Mouse (Mus musculus) MEL (cell line): ENCODE measurements around the gene Mef2b. TPM values are rescaled to one million over a fixed set of nuclear protein-coding genes. Genes with fewer than 3 reads are reported as not detected.

Experiments
- DNase-seq: peaks from one replicate; pipeline ENCODE4 v3.0.0; 2011; ENCODE audit warnings: low read depth, low spot score
- H3K27ac ChIP-seq: 2 replicates; pipeline ENCODE4 v1.5.1; 2012; ENCODE audit warnings: low read depth, mild to moderate bottlenecking, control low read depth, low read length, moderate library complexity; ENCODE audit not compliant: control insufficient read depth
- H3K27me3 ChIP-seq, 2 experiments: fragments of 150-350 bp in 1 of 2; sonication (generic) in 1 of 2; 2 replicates each; pipeline ENCODE4 v1.6.1; 2012; ENCODE audit warnings: low read length in 2 of 2, mild to moderate bottlenecking in 2 of 2, improper control_type of control experiment in 1 of 2, moderate library complexity in 1 of 2; ENCODE audit not compliant: insufficient read depth in 2 of 2, control insufficient read depth in 1 of 2
- H3K36me3 ChIP-seq, 2 experiments: 2 replicates each; pipeline ENCODE4 v1.6.1; 2012 to 2014; ENCODE audit warnings: low read length in 2 of 2, improper control_type of control experiment in 1 of 2, inconsistent platforms in 1 of 2, mild to moderate bottlenecking in 1 of 2; ENCODE audit not compliant: insufficient read depth in 2 of 2, control insufficient read depth in 1 of 2
- H3K4me1 ChIP-seq, 2 experiments: fragments of 150-350 bp in 1 of 2; sonication (generic) in 1 of 2; 2 replicates each; pipeline ENCODE4 v1.6.1; 2012; ENCODE audit warnings: low read length in 2 of 2, improper control_type of control experiment in 1 of 2, mild to moderate bottlenecking in 1 of 2; ENCODE audit not compliant: insufficient read depth in 2 of 2, control insufficient read depth in 1 of 2
- H3K4me3 ChIP-seq, 2 experiments: fragments of 150-350 bp in 1 of 2; sonication (generic) in 1 of 2; 2 replicates each; pipeline ENCODE4 v1.5.1; 2012; ENCODE audit warnings: low read depth in 2 of 2, low read length in 2 of 2, mild to moderate bottlenecking in 2 of 2, moderate library complexity in 2 of 2, control low read depth in 1 of 2, improper control_type of control experiment in 1 of 2; ENCODE audit not compliant: control insufficient read depth in 1 of 2, insufficient read depth in 1 of 2
- H3K79me2 ChIP-seq: 2 replicates; pipeline ENCODE4 v1.6.1; 2012; ENCODE audit warnings: mild to moderate bottlenecking, low read length, moderate library complexity; ENCODE audit not compliant: control insufficient read depth, poor library complexity, insufficient read depth
- H3K9ac ChIP-seq: 2 replicates; pipeline ENCODE4 v1.6.1; 2012; ENCODE audit warnings: low read depth, mild to moderate bottlenecking, control low read depth, low read length, moderate library complexity; ENCODE audit not compliant: control insufficient read depth, poor library complexity, severe bottlenecking
- H3K9me3 ChIP-seq: fragments of 150-350 bp; sonication (generic); replicated peaks from 2 replicates; pipeline ENCODE4 v1.6.1; 2012; ENCODE audit warnings: mild to moderate bottlenecking, low read length, improper control_type of control experiment, moderate library complexity; ENCODE audit not compliant: insufficient read depth
- BHLHE40 ChIP-seq: IDR thresholded peaks from 2 replicates; pipeline ENCODE4 v1.6.1; 2012; ENCODE audit warnings: low read depth, mild to moderate bottlenecking, inconsistent platforms, low read length, improper control_type of control experiment, borderline replicate concordance
- CHD1 ChIP-seq: IDR thresholded peaks from 2 replicates; pipeline ENCODE4 v1.6.1; 2012; ENCODE audit warnings: low read depth, mild to moderate bottlenecking, inconsistent platforms, low read length, improper control_type of control experiment
- CHD2 ChIP-seq: IDR thresholded peaks from 2 replicates; pipeline ENCODE4 v1.6.1; 2011; ENCODE audit warnings: low read length, improper control_type of control experiment
- CTCF ChIP-seq, 3 experiments: IDR thresholded peaks in 2 of 3; conservative IDR thresholded peaks in 1 of 3; 2 replicates each; pipeline ENCODE4 v1.5.1; 2011 to 2012; ENCODE audit warnings: low read length in 3 of 3, low read depth in 2 of 3, mild to moderate bottlenecking in 2 of 3, improper control_type of control experiment in 1 of 3, inconsistent platforms in 1 of 3, mixed read lengths in 1 of 3, moderate library complexity in 1 of 3; ENCODE audit not compliant: control insufficient read depth in 1 of 3, insufficient read depth in 1 of 3, poor library complexity in 1 of 3, severe bottlenecking in 1 of 3
- E2F4 ChIP-seq: IDR thresholded peaks from 2 replicates; pipeline ENCODE4 v1.6.1; 2011; ENCODE audit warnings: low read depth, low read length, improper control_type of control experiment, borderline replicate concordance
- ELF1 ChIP-seq: IDR thresholded peaks from 2 replicates; pipeline ENCODE4 v1.6.1; 2014; ENCODE audit warnings: low read depth, mild to moderate bottlenecking, inconsistent platforms, low read length, improper control_type of control experiment, moderate library complexity
- EP300 ChIP-seq, 2 experiments: IDR thresholded peaks; 2 replicates each; pipeline ENCODE4 v1.6.1; 2011; ENCODE audit warnings: improper control_type of control experiment in 2 of 2, low read length in 2 of 2, low read depth in 1 of 2, mild to moderate bottlenecking in 1 of 2
- GABPA ChIP-seq: IDR thresholded peaks from 2 replicates; pipeline ENCODE4 v1.6.1; 2012; ENCODE audit warnings: low read depth, mild to moderate bottlenecking, inconsistent platforms, low read length, improper control_type of control experiment, moderate library complexity
- GATA1 ChIP-seq: IDR thresholded peaks from 2 replicates; pipeline ENCODE4 v1.6.1; 2011; ENCODE audit warnings: low read depth, low read length, improper control_type of control experiment
- JUND ChIP-seq: IDR thresholded peaks from 2 replicates; pipeline ENCODE4 v1.6.1; 2011; ENCODE audit warnings: low read depth, mild to moderate bottlenecking, improper control_type of control experiment, low read length
- KAT2A ChIP-seq: conservative IDR thresholded peaks from 2 replicates; pipeline ENCODE4 v1.6.1; 2012; ENCODE audit warnings: low read depth, low read length, improper control_type of control experiment, inconsistent platforms
- MAFK ChIP-seq: IDR thresholded peaks from 2 replicates; pipeline ENCODE4 v1.6.1; 2011; ENCODE audit warnings: low read depth, mild to moderate bottlenecking, low read length, improper control_type of control experiment, borderline replicate concordance
- MAZ ChIP-seq: IDR thresholded peaks from 2 replicates; pipeline ENCODE4 v1.6.1; 2012; ENCODE audit warnings: low read depth, mild to moderate bottlenecking, inconsistent platforms, low read length, improper control_type of control experiment
- MEF2A ChIP-seq: IDR thresholded peaks from 2 replicates; pipeline ENCODE4 v1.6.1; 2014; ENCODE audit warnings: low read depth, mild to moderate bottlenecking, inconsistent platforms, low read length, improper control_type of control experiment; ENCODE audit not compliant: poor library complexity, insufficient replicate concordance, severe bottlenecking; ENCODE audit errors: extremely low read depth
- MXI1 ChIP-seq: IDR thresholded peaks from 2 replicates; pipeline ENCODE4 v1.6.1; 2011; ENCODE audit warnings: mild to moderate bottlenecking, low read depth, low read length, improper control_type of control experiment
- MYC ChIP-seq: IDR thresholded peaks from 2 replicates; pipeline ENCODE4 v1.6.1; 2011; ENCODE audit warnings: low read depth, mild to moderate bottlenecking, low read length, improper control_type of control experiment, moderate library complexity
- POLR2AphosphoS2 ChIP-seq: IDR thresholded peaks from 2 replicates; pipeline ENCODE4 v1.6.1; 2011; ENCODE audit warnings: low read length, improper control_type of control experiment
- RCOR1 ChIP-seq: IDR thresholded peaks from 2 replicates; pipeline ENCODE4 v1.6.1; 2012; ENCODE audit warnings: low read depth, mild to moderate bottlenecking, inconsistent platforms, low read length, improper control_type of control experiment
- SIN3A ChIP-seq: IDR thresholded peaks from 2 replicates; pipeline ENCODE4 v1.6.1; 2012; ENCODE audit warnings: low read length, improper control_type of control experiment, inconsistent platforms
- USF1 ChIP-seq: IDR thresholded peaks from 2 replicates; pipeline ENCODE4 v1.6.1; 2014; ENCODE audit warnings: low read depth, mild to moderate bottlenecking, inconsistent platforms, low read length, improper control_type of control experiment, moderate library complexity
- ZKSCAN1 ChIP-seq: IDR thresholded peaks from 2 replicates; pipeline ENCODE4 v1.6.1; 2012; ENCODE audit warnings: low read depth, mild to moderate bottlenecking, inconsistent platforms, low read length, improper control_type of control experiment, moderate library complexity
- ZMIZ1 ChIP-seq: IDR thresholded peaks from 2 replicates; pipeline ENCODE4 v1.6.1; 2012; ENCODE audit warnings: low read depth, mild to moderate bottlenecking, inconsistent platforms, low read length, improper control_type of control experiment, moderate library complexity
- ZNF384 ChIP-seq: IDR thresholded peaks from 2 replicates; pipeline ENCODE4 v1.6.1; 2012; ENCODE audit warnings: low read depth, mild to moderate bottlenecking, inconsistent platforms, low read length, improper control_type of control experiment
- polyA plus RNA-seq, 2 experiments: library from polyadenylated mRNA; stranded (reverse) in 1 of 2; unstranded in 1 of 2; fragments of >175 nt in 1 of 2; fragments of >200 nt in 1 of 2; gene quantifications; 2 replicates each; pipeline versions ENCODE4 v1.2.1 to v1.2.4; 2012; ENCODE audit warnings: low replicate concordance in 2 of 2, low read depth in 1 of 2; ENCODE audit not compliant: insufficient read length in 2 of 2, insufficient read depth in 1 of 2, missing spikeins in 1 of 2
- total RNA-seq: library from RNA; depleted of rRNA; stranded (reverse); fragments of 300-350 nt; gene quantifications from 2 replicates; pipeline ENCODE4 v1.2.3, GENCODE M21; 2012

Mef2b gene
- total and polyA plus RNA-seq, 3 experiments, result 2.0 to 6.5 TPM; not detected in 1

DNA sequence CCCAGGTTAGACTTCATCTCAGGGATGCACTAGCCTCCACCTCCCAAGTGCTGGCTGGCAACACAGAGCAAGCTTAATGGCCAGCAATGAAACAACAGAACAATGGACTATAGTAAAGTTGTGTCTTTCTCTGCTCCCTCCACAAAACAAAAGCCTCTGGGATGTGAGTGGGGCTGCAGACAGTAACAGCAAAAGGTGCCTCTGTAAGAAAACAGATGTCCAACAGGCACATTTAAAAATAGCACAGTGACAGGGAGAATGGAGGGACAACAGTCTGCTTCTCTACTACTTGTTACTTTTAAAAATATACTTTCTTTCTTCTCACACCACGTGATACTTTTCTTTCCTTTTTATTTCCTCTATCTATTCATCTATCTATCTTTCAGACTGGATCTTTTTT is 65.2 kb downstream of the Mef2b start:
- H3K4me1 ChIP-seq, result peaks cover 5 to 18% of the 10 kb centered on the region in 2 experiments
- H3K79me2 ChIP-seq, result peaks cover 8% of the 10 kb centered on the region; the same call in 1 of the 2 replicates
- H3K9ac ChIP-seq, result no peak overlapping the region
- H3K4me3 ChIP-seq, result no peak overlapping the region
- no peaks in the 10 kb centered on the region for H3K27me3 ChIP-seq
- no peak overlapping the region for H3K27ac ChIP-seq
- no peaks in the 10 kb centered on the region for H3K9me3 ChIP-seq
- TF ChIP-seq CTCF (IDR thresholded peaks at IDR 0.05 in 2 of 3, conservative IDR thresholded peaks at IDR 0.05 in 1 of 3; ENCODE audit: control insufficient read depth in 1 of 3, insufficient read depth in 1 of 3, low read depth in 2 of 3, low read length in 3 of 3, poor library complexity in 1 of 3, severe bottlenecking in 1 of 3), result no peak
- TF ChIP-seq POLR2AphosphoS2, result no peak
- TF ChIP-seq GABPA, result no peak
- TF ChIP-seq MAZ, result no peak
- no peak for TF ChIP-seq KAT2A
- no peak for TF ChIP-seq CHD2
- no peak for TF ChIP-seq E2F4
- TF ChIP-seq ZMIZ1, result no peak
- TF ChIP-seq CHD1, result no peak
- no peak for TF ChIP-seq BHLHE40
- no peak for TF ChIP-seq GATA1
- no peak for TF ChIP-seq ZNF384
- no peak for TF ChIP-seq RCOR1
- TF ChIP-seq ELF1, result no peak
- no peak for TF ChIP-seq ZKSCAN1
- TF ChIP-seq SIN3A, result no peak
- no peak for TF ChIP-seq USF1
- peaks cover 0 to 6% of the 10 kb centered on the region in 2 experiments; a peak in 2 of 4 replicates for H3K36me3 ChIP-seq
- no peak for DNase-seq

- Histone ChIP-seq H3K27ac (no peak overlapping the region), H3K36me3 (peaks cover 0 to 10% of the 10 kb centered on the region in 2 experiments; a peak in 2 of 4 replicates), H3K27me3 (no peaks in the 10 kb centered on the region), H3K79me2 (peaks cover 25% of the 10 kb centered on the region), H3K9me3 (no peaks in the 10 kb centered on the region), H3K4me1 (peaks cover 0 to 15% of the 10 kb centered on the region in 2 experiments; a peak in 3 of 4 replicates), H3K4me3 (no peak overlapping the region), H3K9ac (no peak overlapping the region)
- TF ChIP-seq GABPA, result no peak
- TF ChIP-seq MYC, result no peak
- no peak for TF ChIP-seq MAFK
- TF ChIP-seq EP300 (IDR thresholded peaks at IDR 0.05; ENCODE audit: low read depth in 1 of 2, low read length in 2 of 2), result no peak
- no peak for TF ChIP-seq JUND
- no peak for TF ChIP-seq KAT2A
- no peak for TF ChIP-seq MEF2A
- no peak for TF ChIP-seq GATA1
- no peak for TF ChIP-seq MXI1
- TF ChIP-seq E2F4, result no peak
- no peak for DNase-seq
Measured at GRCm38 (mm10) chr8:70208130-70208529, 68.6 kb downstream of the Mef2b start.
